Mouse (Mus musculus) CD4-positive helper T cell, adult 2 months (primary cell): Measurements from ENCODE around the gene Hnrnpab.
"Not testable (repeated sequence)": the region's sequence is repeated elsewhere in the genome, so short reads cannot be mapped to it uniquely, and the experiment has no call there.

Experiments
- DNase-seq: peaks from one replicate; pipeline ENCODE4 v3.0.0-alpha.2; 2012; ENCODE audit warnings: low read depth, missing footprints, low spot score

Hnrnpab gene

DNA sequence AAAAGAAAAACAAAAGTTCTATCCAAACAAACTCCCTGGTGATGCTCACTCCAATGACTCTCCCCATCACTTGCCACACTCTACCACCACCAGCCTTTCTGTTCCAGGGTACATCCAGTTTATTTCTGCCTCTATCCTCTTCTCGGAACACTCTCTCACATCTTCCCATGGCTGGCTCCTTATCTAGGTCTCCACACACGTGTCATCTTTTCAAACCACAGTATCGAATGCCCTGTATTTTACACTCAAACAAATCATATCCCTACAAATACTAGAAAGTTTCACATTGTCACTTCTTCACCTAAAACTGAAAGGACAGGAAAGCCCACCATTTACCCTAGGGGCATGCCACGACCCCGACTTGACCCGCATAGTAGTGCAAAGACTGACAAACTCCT lies 28.5 kb upstream of the Hnrnpab start:
- DNase-seq = no peak

DNA sequence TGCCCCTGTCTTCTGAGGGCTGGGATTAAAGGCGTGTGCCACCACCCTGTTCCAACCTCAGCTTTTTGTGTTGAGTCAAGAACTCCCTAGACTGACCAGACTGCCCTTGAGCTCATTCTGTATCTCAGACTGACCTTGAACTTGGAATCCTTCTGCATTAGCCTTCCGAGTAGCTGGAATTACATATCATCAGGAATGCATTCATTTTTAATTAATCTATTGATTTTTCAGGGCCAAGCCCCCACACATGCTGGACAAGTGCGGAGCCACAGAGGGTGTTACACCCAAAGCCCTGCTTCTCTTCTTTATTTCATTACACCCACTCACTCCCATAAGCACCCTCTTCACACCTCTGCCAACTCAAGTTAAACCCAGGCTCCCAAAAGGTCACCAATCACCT lies 27.1 kb upstream of the Hnrnpab start:
- no peak for DNase-seq

DNA sequence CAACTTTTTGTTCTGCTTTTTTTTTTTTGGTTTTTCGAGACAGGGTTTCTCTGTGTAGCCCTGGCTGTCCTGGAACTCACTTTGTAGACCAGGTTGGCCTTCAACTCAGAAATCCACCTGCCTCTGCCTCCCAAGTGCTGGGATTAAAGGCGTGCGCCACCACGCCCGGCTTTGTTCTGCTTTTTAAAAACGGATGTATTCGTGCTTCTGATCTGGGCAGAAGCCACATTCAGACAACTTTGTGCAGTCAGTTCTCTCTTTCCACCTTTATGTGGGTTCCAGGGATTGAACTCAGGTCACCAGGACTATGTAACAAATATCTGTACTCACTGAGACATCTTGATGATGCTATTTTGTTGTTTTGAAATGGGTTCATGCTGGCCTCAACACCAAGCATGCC lies 26.6 kb upstream of the Hnrnpab start:
- not testable (repeated sequence) for DNase-seq

DNA sequence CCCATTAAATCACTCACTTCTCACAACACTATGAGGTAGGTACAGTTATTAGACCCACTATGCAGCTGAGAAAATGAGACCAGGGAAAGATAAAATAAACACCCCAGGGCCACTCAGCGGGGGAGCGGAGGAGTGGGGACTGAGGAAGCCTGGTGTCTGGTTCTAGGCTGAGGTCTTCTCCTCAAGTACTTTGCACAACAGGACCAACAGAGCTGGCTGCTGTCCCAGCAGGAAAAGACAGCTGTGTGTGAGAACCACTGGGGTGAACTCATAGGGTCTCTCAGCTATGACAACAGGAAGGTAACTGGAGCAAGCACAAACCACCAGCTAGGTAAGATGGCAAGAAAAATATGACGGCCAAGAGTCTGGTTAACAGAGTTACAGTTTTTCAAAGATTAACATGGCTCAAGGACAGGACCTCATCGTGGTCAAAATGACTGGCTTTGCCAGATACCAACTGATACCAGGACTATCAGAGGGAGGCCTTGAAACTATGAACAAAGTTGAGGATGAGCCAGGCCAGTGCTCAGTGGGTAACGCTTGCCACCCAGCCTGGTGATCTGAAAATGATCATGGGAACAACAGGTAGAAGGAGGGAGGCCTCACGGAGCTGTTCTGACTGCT lies 25.6 kb upstream of the Hnrnpab start:
- DNase-seq = no peak

DNA sequence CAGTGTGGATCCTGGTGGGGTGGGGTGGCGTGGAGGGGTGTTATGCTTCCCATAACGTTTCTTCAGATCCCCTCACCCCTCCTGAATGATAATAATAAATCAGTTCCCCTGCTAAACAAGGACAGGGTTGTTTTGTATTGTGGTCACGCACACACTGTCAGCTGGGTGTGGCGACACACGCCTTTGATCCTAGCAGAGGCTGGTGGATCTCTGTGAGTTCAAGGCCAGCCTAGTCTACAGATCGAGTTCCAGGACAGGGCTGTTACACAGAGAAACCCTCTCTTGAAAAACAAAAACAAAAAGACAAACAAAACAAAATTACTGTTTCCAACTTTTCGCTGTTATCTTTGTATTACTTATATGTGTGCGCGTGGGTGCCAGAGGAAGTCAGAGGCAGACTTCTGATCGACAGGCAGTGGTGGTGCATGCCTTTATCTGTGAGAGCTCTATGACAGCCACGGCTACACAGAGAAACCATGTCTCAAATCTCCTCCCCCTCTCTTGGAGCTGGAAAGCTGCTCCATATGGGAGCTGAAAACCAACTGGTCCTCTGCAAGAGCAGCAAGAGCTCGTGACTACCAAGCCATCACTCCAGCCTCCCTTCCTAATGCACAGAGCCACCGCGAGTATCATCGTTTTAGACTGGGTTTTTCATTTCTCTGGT lies 23.1 kb upstream of the Hnrnpab start:
- DNase-seq = peak; percentile 26

DNA sequence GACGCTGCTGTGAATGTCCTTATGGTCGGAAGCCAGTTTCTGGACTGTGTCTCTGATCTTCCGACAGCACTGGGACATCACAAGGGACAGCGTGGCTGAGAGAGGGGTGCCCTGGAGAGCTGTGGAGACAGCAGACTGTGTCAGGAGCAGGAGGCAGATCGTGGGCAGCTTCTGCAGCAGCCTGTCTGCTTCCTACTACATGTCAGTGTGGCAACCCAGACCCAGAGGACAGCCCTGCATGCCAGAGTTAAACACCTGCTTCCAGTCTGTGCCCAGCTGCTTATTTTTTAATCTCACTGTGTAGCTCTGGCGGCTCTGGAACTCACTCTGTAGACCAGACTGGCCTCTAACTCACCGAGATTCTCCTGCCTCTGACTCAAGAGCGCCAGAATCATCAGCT lies 21.3 kb upstream of the Hnrnpab start:
- no peak for DNase-seq

DNA sequence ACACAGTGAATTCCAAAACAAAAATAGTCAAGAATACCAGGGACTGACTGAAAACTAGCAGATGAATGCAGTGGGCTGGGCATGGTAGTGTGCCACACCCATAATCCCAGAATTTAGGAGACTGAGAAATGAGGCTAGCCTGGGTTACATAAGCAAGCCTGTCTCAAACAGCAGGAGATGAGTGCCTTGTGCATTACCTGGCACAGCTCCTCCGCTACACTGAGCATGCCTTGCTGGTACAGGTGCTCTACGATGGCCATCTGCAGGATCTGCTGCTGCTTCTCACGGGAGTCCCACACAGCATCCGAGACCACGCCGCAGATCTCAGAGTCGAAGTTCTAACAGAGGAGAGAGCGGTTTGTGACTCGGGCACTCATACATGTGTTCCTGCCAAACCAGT lies 20.8 kb upstream of the Hnrnpab start:
- no peak for DNase-seq

DNA sequence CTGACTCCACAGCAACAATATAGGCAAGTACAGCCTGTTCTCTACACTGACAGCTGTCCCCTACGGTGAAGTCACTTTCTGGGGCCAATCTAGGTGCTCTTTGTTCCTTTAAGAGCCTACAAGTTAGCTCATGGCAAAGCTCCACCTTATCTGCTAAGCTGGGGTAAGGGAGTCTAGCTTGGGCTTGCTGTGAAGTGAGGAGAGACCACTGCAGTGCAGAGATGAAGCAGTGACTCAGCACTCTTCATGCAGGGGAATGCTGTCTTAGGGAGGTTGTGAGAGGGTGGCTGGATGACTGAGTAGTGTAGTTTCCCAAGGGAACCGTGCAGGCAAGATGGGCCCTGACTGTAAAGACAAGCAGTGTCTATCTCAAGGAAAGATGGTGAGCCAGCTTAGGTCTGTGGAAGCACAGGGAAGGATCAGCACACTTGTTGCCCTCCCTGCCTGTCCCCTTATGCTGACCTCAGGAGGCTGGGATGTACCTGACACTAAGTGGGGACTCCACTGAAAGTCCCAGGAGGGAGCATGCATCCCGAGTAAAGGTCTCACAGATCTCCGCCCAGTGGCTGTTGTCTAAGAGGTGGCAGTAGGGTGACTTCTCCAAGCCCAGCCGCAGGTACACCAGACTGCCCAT lies 18.7 kb upstream of the Hnrnpab start:
- DNase-seq = no peak

DNA sequence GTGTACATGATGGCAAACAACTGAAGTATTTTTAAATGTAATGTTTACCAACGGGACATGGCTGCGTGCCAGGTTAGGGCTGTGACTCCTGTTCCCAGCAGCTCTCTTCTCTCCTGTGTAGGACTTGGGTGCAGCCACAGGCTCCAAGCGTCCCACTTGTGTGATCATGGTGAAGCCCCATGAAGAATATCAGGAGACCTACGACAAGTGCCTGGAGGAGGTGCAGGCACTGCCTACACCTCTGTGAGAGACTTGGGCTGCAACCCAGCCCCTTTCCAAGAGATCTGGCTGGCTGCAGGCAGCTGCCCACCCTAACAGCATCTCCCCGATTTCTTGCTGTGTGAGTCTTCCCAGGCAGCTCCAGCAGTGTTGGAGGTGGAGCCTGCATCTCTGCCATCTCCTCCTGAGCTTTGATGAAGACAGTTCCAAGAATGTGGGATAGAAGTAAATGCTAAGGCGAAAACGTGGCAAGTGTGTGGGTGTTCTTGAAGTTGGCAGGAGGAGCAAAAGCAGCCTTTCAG lies 16.4 kb upstream of the Hnrnpab start:
- no peak for DNase-seq

DNA sequence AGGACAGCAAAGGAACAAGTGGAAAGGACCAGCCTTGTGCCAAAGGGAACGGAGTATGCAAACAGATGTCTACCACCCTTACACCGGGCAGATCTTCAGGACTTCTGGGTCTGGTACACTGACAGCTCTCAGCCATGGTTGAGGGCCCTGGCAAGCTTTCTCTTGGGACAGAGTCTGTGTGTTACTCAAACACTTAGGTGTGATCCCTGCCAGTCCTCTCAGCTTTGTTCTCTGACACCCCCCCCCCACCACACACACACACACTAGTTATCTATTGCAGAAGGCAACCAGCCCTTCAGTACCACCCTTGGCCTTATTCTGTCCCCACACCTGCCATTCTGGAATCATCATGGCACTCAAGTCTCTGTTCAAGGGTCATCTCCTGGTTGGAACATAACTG lies 15.1 kb upstream of the Hnrnpab start:
- no peak for DNase-seq

DNA sequence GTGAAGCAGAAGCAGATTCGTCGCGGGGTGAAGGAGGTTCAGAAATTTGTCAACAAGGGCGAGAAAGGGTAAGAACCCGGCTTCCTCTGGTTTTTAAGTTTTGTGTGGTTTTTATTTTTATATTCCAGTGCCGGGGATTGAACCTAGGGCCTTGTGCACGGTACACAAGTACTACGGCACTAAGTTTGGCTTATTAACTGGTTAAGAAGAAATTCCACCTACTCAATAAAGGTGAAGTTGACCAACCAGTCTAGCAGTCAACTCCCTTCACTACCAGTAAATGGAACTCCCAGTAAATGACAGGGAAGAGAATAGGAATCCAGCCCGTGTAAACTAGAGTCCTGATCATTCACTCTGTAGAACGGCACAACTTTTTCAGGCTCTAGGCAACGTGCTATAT lies 13.4 kb upstream of the Hnrnpab start:
- DNase-seq = no peak

DNA sequence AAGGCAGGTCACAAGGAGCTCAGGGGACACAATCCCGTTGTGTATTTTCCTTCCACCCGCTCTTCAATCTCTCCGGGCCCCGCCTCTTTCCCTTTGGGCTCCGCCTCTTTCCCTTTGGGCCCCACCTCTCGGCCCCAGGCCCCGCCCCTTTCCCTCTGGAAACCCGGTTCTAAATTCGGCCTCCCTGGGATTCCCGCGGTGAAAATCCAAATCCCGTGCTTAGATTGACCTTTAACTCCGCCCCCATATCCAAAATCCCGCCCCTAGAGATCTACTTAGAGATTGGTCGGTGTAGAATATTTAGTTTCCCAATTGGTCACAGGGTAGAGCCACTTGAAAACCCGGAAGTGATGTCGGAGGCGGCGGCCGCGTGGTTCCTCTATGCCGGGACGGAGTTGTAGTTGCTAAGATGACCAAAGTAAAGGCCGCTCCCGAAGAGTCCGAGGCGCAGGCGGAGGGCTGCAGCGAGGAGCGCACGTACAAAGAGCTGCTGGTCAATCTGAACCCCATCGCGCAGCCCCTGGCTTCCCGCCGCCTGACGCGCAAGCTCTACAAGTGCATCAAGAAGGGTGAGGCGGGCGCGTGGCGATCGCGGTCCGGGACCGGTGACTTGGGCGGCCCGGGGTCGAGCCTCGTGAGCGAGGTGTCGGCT lies 12.9 kb upstream of the Hnrnpab start, which contains the start of gene Nhp2:
Nhp2 (plus strand) TSS at position 327 of the 652 bp plus-strand sequence.
- DNase-seq = peak; percentile 93

DNA sequence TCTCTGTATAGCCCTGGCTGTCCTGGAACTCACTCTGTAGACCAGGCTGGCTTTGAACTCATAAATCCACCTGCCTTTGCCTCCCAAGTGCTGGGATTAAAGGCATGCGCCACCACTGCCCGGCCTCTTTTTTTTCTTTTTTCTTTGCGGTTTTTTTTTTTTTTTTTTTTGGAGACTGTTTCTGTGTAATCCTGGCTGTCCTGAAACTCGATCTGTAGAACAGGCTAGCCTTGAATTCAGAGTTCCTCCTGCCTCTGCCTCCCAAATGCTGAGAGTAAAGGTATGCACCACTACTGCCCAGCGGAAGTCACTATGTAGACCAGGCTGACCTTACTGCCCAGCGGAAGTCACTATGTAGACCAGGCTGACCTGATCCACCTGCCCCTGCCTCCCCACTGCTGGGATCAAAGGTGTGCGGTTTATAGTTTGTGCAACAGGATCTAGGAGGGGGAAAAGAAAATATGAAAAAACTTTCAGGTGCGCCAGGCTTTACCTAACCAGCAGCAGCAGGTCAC lies 12.3 kb upstream of the Hnrnpab start:
- no peak for DNase-seq

DNA sequence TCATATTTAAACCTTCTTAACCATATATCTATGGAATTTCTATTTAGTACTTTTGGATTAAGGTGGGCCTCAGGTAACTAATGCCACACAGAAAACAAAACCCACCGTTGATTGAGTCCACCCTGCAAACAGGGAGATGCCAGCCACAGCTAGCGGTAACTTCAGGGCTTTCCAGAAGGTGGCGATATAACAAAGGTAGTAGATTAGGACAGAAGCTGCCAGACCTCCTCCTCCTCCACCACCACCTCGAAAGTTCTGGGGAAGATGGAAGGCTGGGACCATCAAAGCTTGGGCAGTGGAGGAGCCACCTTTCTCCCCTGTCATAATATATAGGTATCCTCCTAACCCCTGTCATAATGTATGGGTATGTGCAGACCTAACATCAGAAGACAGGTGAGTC lies 11.0 kb upstream of the Hnrnpab start:
- DNase-seq = peak; percentile 76

DNA sequence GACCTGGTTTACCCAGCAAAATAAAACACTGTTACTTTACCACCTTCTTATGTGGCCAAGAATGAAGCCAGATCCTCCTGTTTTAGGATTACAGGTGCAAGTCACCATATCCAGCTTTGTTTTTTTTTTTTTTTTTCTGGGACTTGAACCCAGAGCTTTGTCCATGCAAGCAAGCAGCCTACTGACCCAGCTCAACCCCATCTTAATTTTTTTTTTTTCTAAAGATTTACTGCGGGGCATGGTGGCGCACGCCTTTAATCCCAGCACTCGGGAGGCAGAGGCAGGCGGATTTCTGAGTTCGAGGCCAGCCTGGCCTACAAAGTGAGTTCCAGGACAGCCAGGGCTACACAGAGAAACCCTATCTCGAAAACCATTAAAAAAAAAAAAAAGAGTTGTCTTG lies 9.5 kb upstream of the Hnrnpab start:
- DNase-seq = not testable (repeated sequence)

DNA sequence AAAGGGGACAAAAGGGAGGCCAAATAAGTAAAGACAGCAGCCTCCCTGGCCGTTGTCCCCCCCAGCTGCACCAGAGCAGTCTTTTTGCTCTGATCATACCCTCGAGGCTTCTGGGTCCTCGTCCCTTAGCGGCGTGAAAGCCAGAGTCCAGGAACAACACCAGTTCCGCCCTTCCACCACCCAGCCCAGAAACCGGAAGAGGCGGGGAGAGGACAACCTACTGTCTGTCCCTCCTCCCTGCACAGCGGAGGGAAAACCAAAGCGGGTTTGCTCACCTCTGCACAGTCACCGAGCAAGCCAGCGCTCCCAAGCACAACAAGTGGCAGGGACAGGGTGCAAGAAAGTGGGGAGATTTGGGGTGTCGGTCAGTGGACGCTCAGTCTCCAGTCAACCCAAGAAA lies 9.0 kb upstream of the Hnrnpab start:
- DNase-seq = peak; percentile 79

DNA sequence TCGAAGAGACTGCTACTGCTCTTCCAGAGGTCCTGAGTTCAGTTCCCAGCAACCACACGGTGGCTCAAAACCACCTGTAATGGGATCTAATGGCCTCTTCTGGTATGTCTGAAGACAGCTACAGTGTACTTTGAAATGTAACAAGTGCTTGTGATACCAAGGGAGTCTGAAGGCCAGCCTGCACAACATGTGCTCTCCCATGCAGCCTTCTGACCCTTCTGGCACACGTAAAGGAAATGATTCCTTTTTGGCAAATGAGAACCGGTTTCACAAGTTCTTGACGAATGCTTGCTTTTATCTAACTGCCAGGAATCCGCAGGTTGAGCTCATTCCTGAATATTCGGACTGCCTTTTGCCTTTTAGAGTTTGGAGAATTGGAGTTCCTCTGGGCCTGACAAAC lies 8.5 kb upstream of the Hnrnpab start:
- no peak for DNase-seq

DNA sequence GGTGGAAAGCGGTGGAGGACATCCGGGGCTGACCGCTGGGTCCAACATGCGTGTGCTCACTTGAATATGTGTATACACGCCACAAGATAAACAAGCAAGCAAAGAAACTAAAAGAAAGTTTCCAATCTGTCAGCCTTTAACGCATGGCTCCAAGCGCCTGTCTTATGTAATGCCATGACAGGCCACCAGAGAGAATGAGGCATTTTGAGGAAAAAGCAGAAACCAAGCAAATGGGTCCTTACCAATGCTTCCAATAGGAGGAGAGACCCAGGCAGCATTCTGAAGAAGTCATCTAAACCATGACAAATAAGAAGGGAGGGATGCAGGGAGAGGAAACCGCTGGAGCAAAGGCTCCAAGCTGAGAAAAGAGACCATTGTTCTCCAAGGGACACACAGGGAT lies 7.6 kb upstream of the Hnrnpab start:
- no peak for DNase-seq

DNA sequence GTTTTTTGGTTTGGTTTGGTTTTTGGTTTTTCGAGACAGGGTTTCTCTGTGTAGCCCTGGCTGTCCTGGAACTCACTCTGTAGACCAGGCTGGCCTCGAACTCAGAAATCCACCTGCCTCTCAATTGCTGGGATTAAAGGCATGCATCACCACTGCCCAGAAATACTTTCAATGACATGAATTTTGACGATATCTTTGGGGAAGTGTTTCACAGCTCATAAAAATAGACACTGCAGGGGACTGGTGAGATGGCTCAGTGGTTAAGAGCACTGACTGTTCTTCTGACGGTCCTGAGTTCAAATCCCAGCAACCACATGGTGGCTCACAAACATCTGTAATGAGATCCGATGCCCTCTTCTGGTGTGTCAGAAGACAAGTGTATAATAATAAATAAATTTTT lies 3.3 kb upstream of the Hnrnpab start:
- not testable (repeated sequence) for DNase-seq

DNA sequence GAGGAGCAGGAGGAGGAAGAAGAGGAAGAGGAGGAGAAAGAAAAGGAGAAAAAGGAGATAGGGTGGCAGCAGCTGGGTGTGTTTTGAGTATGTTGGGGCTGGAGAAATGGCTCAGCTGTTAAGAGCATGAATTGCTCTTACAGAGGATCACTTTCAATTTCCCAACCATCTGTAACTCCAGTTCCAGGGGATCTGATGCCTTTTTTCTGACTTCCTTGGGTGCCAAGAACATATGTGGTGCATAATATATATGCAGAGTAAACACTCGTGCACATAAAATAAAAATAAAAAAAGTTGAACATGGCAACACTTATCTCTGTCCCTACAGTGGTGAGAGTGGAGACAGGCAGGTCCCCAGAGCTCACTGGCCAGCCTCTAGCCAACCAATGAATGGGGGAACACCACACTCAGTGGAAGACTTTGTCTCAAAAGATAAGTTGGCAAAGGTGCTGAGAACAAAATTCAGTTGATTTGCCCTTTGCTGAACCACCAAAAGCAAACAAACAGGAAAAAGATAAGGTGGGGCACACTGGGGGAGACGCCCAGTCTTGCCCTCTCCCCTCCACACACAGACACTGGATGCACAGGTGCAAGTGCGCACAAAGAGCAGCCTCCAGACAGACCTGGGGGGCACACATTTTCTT lies 2.7 kb upstream of the Hnrnpab start:
- no peak for DNase-seq

DNA sequence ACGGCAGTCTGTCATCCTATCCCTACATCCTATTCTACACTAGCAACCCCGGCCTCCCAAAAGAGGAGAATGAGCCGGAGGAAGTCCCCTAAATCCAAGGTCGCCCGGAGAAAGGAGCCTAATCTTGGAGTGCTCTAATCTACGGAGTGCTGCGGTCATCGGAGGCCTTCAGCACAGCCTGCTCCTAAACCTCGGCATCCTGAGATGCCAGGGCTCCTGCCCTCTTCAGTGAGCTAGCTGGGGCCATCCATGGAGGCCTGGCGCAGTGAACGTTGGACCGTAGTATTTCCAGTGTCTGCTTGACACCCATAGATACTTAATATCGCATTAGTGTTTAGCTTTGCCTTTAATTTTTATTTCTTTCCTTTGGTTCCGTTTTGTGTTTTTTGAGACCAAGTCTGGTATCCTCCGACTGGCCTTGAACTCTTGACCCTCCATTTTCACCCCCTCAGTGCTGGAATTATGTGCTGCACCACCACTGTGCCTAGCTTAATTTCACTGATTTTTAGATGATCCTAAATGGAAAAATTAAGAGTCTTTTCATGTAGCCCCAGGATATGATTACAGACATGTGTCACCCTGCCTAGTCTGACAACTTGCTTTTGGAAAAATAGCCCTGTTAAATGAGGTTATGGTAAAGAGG lies 570 bp upstream of the Hnrnpab start:
- DNase-seq = no peak
